Mouse (Mus musculus): ENCODE data around the gene Smim24. TPM values are rescaled to one million over a fixed set of nuclear protein-coding genes. Genes with fewer than 3 reads are reported as not detected.

Gene Smim24
- total RNA-seq, 2 experiments from 2014 or later, result 1.1 to 1.2 TPM

DNA sequence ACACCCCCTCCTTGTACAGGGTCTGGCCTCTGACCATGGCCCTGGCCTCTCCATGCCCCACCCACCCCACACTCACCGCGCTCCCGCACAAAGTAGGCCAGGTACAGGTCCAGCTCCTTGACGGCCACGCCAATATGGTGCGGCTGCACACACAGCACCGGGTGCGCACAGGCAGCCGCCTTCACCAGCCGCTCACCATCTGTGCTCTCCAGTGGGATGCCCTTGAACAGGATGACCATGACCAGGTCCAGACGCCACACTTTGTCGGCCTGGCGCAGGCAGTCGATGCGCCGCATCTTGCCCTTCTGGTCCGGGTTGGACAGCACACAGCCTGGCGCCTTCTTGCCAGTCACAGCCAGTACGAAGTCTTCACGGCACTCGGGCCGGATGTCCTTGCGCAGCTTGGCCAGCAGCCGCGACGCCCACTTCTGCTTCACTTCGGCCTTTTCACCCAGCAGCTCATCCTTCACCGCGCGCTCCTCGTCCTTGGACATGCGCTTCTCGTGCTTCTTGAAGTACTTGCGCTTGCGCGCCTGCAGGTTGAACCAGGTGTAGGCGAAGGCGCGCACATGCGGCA, 27.4 kb downstream of the Smim24 start:
- peak; percentile 54 to 61 for DNase-seq (ENCODE audit: low spot score in 2 of 2)

- DNase-seq (ENCODE audit: low spot score in 2 of 2), result peak in 1 of 2 experiments; percentile 21
These were observed 28.4 kb downstream of the Smim24 start for GRCm38 (mm10) chr10:81421041-81421796.

GRCm38 (mm10) chr10:81421797-81422100, 28.9 kb downstream of the Smim24 start:
- peak in 1 of 2 experiments; percentile 31 for DNase-seq (ENCODE audit: low spot score in 2 of 2)

DNA sequence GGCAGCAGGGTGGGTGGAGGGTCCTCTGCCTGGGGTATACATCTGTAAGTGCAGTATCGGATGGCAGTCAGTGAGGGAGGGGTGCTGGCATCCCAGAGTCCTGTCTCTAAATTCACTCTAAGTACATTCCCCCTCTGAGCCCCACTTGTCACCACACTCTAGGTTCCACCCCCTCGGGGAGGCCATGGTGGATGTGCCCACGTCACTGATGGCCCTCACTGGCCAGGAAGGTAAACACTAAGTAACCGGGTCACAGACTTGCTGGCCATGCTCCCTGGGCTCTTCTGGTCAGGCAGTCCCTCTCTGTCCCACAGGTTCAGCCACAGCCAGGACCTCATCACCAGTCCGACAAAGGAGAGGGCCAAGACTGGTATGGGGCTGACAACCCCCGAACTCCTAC, 29.3 kb downstream of the Smim24 start:
- DNase-seq (ENCODE audit: low spot score in 2 of 2), result no peak

GRCm38 (mm10) chr10:81422661-81423217, 29.9 kb downstream of the Smim24 start:
- DNase-seq (ENCODE audit: low spot score in 2 of 2), result no peak

GRCm38 (mm10) chr10:81423476-81424245, 30.8 kb downstream of the Smim24 start:
- no peak for DNase-seq (ENCODE audit: low spot score in 2 of 2)

GRCm38 (mm10) chr10:81424246-81425051, 31.6 kb downstream of the Smim24 start:
- peak; percentile 42 to 52 for DNase-seq (ENCODE audit: low spot score in 2 of 2)

DNA sequence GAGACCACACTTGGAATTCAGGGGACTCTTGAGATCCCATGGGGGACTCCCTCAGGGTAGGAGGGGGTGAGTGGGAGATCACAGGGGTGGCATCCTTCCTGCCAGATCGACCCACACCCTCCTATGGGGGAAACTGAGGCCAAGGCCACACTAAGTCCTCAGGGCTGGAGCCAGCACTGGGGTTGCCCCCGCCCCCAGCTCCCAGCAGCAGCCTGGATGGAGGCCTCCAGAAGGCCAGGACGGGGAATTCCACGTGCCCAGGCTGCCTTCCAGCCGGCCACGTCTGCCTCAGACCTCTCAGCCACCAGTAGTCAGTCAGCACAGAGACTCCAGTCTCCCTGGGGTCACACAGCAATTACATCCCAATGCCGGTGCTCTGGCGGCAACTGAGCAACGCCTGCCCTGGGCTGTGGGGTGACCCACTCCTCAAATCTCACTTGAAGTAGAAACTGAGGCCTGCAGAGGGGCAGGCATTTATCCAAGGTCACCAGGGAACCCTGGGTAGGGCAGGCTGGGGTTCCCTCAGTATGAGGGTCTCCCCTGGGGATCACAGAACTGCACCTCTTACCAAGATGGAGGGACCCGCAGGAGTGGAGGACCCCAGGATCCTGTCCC, 32.5 kb downstream of the Smim24 start:
- peak; percentile 46 for DNase-seq (ENCODE audit: low spot score in 2 of 2)

GRCm38 (mm10) chr10:81426081-81426671, 33.3 kb downstream of the Smim24 start:
- DNase-seq (ENCODE audit: low spot score in 2 of 2), result peak; percentile 33 to 44

DNA sequence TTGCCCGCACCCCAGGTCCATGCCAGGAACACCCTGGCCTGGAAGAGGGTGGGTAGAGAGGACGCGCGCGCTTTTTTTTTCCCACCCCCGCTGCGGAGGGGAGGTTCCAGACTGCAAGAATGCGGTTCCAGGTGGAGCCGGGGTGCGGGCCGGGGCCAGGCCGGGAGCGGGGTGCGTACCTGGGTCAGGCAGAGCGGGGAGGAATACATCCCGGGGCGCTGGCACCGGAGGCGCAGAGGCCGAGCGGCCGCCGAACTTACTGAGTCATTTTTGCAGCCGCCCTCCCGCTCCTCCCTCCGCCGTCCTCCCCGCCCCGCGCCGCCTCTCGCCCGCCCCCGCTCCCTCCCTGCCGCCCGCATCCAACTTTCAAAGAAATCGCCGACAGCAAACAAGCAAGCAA, 34.0 kb downstream of the Smim24 start:
- peak; percentile 83 for DNase-seq (ENCODE audit: low spot score in 2 of 2)

GRCm38 (mm10) chr10:81427327-81427726, 34.5 kb downstream of the Smim24 start:
- DNase-seq (ENCODE audit: low spot score in 2 of 2), result no peak

DNA sequence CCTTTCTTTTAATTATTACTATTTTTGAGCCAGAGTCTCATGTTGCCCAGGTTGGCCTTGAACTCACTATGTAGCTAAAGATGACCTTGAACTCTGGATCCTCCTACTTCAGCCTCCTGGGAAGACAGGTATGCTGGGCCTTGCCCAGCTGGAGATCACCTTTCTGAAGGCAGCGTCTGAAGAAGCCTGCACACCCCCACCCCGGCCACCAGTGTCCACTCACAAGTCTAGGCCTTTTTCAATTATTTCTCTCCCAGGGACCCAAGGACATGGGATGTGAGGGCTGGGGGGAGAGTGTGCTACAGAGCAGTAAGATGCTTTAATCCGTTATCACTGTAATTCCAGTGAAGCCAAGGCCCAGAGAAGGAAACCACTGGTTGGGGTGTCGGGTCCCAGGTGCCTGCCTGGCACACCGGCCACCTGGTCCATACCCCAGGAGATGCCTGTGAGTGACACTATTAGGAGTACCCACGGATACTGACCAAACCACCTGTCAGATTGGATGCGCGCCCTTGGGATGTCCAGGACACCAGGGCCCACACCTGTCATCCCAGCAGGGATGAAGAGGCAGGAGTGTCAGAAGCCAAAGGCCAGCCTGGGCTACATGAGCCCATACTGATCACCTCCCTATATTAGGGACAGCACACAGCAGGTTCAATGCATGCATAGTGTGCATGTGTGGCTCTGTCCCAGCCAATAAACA, 35.1 kb downstream of the Smim24 start:
- DNase-seq (ENCODE audit: low spot score in 2 of 2), result peak in 1 of 2 experiments; percentile 20

DNA sequence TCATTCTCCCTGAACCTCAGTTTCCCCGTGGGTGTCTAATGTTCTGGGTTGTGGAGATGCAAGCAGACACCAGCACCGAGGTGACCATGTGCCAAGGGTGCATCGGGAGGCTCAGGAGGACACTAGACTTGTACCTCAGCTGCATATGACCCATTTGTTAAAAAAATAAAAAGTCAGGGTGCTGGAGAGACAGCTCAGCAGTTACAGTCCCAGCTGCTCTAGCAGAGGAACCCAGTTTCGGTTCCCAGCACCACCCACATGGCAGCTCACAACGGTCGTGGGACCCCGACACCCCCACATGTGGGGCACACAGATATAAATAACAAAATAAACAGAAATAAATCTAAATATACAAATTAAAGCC, 35.6 kb downstream of the Smim24 start:
- DNase-seq (ENCODE audit: low spot score in 2 of 2), result peak in 1 of 2 experiments; percentile 21

DNA sequence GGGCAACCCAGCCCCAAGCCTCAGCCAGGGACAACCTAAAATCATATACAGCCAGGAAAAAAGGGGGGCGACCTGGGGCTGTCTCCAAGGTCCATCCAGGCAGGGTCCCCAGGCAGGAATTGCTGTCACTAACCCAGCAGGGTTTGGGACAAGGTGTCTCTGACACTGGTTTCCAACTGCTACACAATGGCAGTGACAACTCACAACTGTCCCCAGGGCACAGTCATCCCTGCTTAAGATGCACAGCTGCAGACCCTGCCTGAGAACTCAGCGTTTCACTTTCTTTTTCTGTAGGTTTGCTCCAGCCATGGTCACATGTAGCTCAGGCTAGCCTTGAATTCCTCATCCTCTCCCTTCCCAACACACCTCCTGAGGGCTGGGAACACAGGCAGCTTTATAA, 36.2 kb downstream of the Smim24 start:
- DNase-seq (ENCODE audit: low spot score in 2 of 2), result no peak

DNA sequence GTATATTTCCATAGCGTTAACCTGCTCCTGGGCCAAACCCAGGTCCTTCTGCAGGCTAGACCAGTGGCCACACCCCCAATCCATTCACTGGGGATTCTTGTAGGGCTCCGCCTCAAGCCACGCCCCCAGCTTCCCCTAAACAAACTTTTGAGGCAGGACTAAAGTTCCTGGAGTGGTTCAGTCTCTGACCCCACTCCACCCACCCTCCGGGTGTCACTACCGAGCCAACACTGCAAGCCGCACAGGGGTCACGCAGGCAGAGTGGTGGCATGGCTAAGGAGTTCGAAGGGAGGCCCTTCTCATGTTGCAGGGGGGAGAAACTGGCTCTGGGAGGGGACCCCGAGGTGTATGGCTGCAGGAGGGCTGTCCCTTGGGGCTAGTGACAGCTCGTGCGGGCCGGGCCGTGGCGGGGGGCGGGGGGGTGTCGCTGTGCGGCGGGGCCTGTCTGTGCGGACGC, 36.8 kb downstream of the Smim24 start:
- DNase-seq (ENCODE audit: low spot score in 2 of 2), result peak; percentile 80 to 82

DNA sequence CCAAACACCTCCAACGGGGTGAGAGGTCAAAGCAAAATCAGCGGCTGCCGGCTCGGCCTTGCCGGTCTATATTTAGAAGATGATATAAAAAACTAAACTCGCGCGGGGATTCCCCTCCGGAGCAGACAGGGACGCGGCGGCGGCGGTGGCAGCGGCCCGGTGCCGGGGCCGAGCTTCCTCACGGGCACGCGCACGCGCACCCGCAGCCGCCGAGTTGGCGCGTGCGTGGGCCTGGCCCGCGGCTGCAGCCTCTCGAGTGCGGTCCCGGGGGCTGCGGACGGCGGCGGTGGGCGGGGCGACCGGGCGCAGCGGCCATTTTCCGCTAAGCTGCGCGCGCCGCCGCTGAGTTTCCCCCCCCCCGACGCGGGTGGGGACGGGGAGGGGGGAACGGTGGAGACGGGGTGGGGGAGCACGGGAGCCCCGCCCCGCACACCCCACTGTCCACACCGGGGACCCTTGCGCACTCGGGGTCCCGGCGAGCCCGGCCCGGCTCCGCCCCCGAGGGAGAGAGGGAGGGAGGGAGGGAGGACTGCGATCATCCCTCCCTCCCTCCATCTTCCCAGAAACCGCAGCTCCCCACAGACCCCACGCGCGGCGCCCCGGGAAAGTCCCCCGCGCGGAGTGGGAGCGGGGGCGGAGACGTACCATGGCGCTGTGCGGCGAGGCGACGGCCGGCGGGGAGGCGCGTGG, 37.4 kb downstream of the Smim24 start:
- DNase-seq (ENCODE audit: low spot score in 2 of 2), result peak; percentile 81 to 83

DNA sequence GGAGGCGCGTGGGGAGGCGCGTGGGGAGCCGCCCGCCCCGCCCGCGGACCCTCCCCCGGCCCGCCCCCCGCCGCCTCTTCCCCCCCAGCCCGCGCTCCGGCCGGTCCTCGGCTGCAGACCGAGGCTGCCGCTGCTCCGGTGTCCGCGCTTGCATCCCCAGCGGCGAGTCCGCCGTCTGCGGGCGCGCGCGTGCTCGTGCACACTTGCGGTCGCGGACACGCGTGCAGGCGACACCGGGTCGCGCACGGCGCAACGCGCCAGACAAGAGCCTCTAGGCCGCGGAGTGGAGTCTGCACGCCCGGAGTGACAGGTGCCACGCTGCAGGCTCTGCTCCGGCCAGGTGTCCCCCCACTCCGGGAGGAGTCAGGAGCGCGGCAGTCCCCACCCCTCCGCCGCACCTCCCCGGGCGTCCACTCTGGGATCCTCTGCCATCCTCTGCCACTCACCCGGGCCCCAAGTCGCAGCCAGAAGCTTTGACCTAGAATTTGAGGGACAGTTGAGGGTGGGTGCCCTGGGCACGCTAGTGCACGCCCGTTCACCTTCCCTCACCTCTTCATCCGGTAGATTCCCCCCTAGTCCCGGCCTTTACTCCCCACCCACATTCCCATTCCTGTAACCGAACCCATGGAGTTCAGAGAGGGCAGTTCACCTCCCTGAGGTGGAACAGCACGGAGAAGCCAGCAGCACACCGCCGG, 38.1 kb downstream of the Smim24 start:
- DNase-seq (ENCODE audit: low spot score in 2 of 2), result peak; percentile 63 to 70

GRCm38 (mm10) chr10:81431526-81432168, 38.8 kb downstream of the Smim24 start:
- DNase-seq (ENCODE audit: low spot score in 2 of 2), result peak; percentile 15 to 24
